Mouse (Mus musculus): ENCODE results near the gene Gm21969. TPM values are rescaled to one million over a fixed set of nuclear protein-coding genes. Genes with fewer than 3 reads are reported as not detected.

The Gm21969 gene
- polyA plus RNA-seq, 1 experiment from 2014 or later = not detected

DNA sequence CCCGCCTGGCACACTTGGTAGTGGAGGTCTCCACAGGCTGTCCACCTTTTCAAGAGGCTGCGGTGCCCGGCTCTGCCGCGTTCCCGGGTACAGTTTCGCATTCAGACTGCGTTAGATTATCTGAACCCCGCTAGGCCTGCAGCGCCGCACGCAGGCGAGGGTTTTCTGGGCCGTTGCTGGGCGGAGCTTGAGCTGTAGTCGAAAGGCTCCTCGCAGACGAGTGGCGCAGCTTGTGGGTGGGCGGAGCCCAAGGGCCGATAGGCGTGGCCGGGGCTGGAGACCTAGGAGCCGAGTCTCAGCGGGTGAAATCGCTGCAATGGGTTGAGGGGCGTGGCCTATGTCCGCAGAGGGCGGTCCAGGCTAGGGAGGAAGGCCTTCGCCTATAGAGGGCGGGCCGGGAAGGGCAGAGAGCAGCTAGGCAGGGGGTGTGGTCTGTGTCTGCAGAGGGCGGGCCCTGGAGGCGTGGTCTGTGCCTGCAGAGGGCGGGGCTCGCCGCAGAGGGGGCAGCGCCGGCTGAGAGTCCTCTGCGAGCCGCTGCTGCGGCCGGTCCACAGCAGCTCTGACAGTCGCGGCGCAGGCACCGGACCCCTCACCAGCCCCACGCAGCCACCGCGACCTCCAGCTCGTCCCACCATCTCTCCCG, 28.7 kb upstream of the Gm21969 start:
- Histone ChIP-seq H3K4me2 (replicated peaks; ENCODE audit: low read depth, low read length) (peak overlapping the region; percentile 97), H3K36me3 (ENCODE audit: insufficient read depth, low read length) (no peaks in the 10 kb centered on the region), H3K27me3 (replicated peaks; ENCODE audit: insufficient read depth, low read length) (no peaks in the 10 kb centered on the region), H3K4me3 (ENCODE audit: low read depth, low read length) (peak overlapping the region; percentile 80), H3K27ac (ENCODE audit: low read length) (peak overlapping the region; percentile 92), H3K9me3 (ENCODE audit: low read length) (no peaks in the 10 kb centered on the region), H3K4me1 (ENCODE audit: insufficient read depth, low read depth, low read length) (peaks cover 15% of the 10 kb centered on the region; the same call in 1 of the 2 replicates), H3K9ac (replicated peaks; ENCODE audit: low read depth) (peak overlapping the region; percentile 82)
- no peak for TF ChIP-seq EP300 (IDR thresholded peaks at IDR 0.05)
- TF ChIP-seq CTCF (IDR thresholded peaks at IDR 0.05) = peak; percentile 77
- 5% methylated on average over 46 of the region's 52 CpGs for WGBS
- ATAC-seq (peak; percentile 97), DNase-seq (ENCODE audit: low spot score) (peak; percentile 100)

DNA sequence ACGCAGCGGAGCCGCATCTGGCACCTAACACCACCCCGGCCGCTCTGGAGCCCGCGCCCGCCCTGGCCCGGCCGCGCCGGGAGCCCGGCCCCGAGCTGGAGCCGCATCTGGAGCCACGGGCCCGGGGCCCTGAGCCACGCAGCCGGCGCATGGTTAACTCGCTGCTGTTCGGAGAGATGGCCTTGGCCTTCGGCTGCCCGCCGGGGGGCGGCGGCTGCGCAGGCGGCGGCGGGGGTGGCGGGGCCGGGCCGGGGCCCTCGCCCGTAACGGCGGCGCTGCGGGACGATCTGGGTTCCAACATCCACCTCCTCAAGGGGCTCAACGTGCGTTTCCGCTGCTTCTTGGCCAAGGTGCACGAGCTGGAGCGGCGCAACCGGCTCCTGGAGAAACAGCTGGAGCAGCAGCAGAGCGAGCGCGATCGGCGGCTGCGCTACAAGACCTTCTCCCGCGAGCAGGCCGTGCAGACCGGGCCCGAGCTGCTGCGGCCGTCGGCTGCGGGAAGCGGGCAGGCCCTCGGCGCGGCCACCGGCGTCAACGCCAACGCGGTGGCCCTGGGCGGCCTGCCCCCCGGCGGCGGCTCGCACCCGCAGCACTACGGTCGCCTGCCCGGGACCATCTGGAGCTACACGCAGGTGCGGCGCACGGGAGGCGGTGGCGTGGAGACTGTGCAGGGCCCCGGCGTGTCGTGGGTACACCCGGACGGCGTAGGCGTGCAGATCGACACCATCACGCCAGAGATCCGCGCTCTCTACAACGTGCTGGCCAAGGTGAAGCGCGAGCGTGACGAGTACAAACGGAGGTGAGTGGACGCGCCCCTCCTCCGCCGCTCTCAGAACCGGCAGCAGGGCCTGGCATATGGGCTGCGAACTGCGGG, 27.9 kb upstream of the Gm21969 start:
- 1% methylated on average over 100 of the region's 111 CpGs for WGBS
- ATAC-seq = peak; percentile 43
- H3K9ac ChIP-seq (replicated peaks; ENCODE audit: low read depth) = peak overlapping the region; percentile 82
- no peaks in the 10 kb centered on the region for H3K36me3 ChIP-seq (ENCODE audit: insufficient read depth, low read length)
- H3K4me2 ChIP-seq (replicated peaks; ENCODE audit: low read depth, low read length) = peak overlapping the region; percentile 97
- H3K4me1 ChIP-seq (ENCODE audit: insufficient read depth, low read depth, low read length) = peaks cover 22% of the 10 kb centered on the region; the same call in 1 of the 2 replicates
- H3K9me3 ChIP-seq (ENCODE audit: low read length) = no peaks in the 10 kb centered on the region
- H3K27me3 ChIP-seq (replicated peaks; ENCODE audit: insufficient read depth, low read length) = no peaks in the 10 kb centered on the region
- DNase-seq (ENCODE audit: low spot score) = peak; percentile 59
- TF ChIP-seq EP300 (IDR thresholded peaks at IDR 0.05) (no peak), CTCF (IDR thresholded peaks at IDR 0.05) (peak; percentile 34)
- peak overlapping the region; percentile 80 for H3K4me3 ChIP-seq (ENCODE audit: low read depth, low read length)
- peak overlapping the region; percentile 92 for H3K27ac ChIP-seq (ENCODE audit: low read length)

GRCm38 (mm10) chr4:139575673-139576003, 27.3 kb upstream of the Gm21969 start:
- H3K36me3 ChIP-seq (ENCODE audit: insufficient read depth, low read length) = no peaks in the 10 kb centered on the region

GRCm38 (mm10) chr4:139576251-139576880, 26.6 kb upstream of the Gm21969 start:
- H3K9me3 ChIP-seq (ENCODE audit: low read length) = no peaks in the 10 kb centered on the region
- peak overlapping the region; percentile 97 for H3K4me2 ChIP-seq (replicated peaks; ENCODE audit: low read depth, low read length)
- WGBS = 41% methylated on average over 14 of the region's 14 CpGs
- H3K9ac ChIP-seq (replicated peaks; ENCODE audit: low read depth) = 0 out of 2 replicates have a peak overlapping the region, but pooled peaks have one; percentile 3
- H3K4me3 ChIP-seq (ENCODE audit: low read depth, low read length) = peak overlapping the region; percentile 80
- DNase-seq (ENCODE audit: low spot score) (no peak), ATAC-seq (no peak)
- H3K27me3 ChIP-seq (replicated peaks; ENCODE audit: insufficient read depth, low read length) = no peaks in the 10 kb centered on the region
- peaks cover 33% of the 10 kb centered on the region for H3K4me1 ChIP-seq (ENCODE audit: insufficient read depth, low read depth, low read length)
- H3K36me3 ChIP-seq (ENCODE audit: insufficient read depth, low read length) = no peaks in the 10 kb centered on the region
- TF ChIP-seq EP300 (IDR thresholded peaks at IDR 0.05) = no peak
- no peak for TF ChIP-seq CTCF (IDR thresholded peaks at IDR 0.05)
- no peak overlapping the region for H3K27ac ChIP-seq (ENCODE audit: low read length)

More at GRCm38 (mm10) chr4:139575673-139576003, 27.3 kb upstream of the Gm21969 start:
- Histone ChIP-seq H3K9me3 (ENCODE audit: low read length) (no peaks in the 10 kb centered on the region), H3K27ac (ENCODE audit: low read length) (peak overlapping the region; percentile 92; the same call in 1 of the 2 replicates), H3K4me1 (ENCODE audit: insufficient read depth, low read depth, low read length) (peaks cover 28% of the 10 kb centered on the region; the same call in 1 of the 2 replicates), H3K4me2 (replicated peaks; ENCODE audit: low read depth, low read length) (peak overlapping the region; percentile 97), H3K27me3 (replicated peaks; ENCODE audit: insufficient read depth, low read length) (no peaks in the 10 kb centered on the region), H3K4me3 (ENCODE audit: low read depth, low read length) (peak overlapping the region; percentile 80), H3K9ac (replicated peaks; ENCODE audit: low read depth) (peak overlapping the region; percentile 82)
- DNase-seq (ENCODE audit: low spot score) (no peak), ATAC-seq (no peak)
- TF ChIP-seq CTCF (IDR thresholded peaks at IDR 0.05) (no peak), EP300 (IDR thresholded peaks at IDR 0.05) (no peak)
- WGBS = 6% methylated on average over 14 of the region's 14 CpGs

- ATAC-seq (no peak), DNase-seq (ENCODE audit: low spot score) (no peak)
- peak overlapping the region; percentile 97; the same call in 1 of the 2 replicates for H3K4me2 ChIP-seq (replicated peaks; ENCODE audit: low read depth, low read length)
- no peaks in the 10 kb centered on the region for H3K36me3 ChIP-seq (ENCODE audit: insufficient read depth, low read length)
- H3K27ac ChIP-seq (ENCODE audit: low read length) = no peak overlapping the region
- peaks cover 39% of the 10 kb centered on the region for H3K4me1 ChIP-seq (ENCODE audit: insufficient read depth, low read depth, low read length)
- H3K27me3 ChIP-seq (replicated peaks; ENCODE audit: insufficient read depth, low read length) = no peaks in the 10 kb centered on the region
- TF ChIP-seq EP300 (IDR thresholded peaks at IDR 0.05) (no peak), CTCF (IDR thresholded peaks at IDR 0.05) (no peak)
- 66% methylated on average over 7 of the region's 7 CpGs for WGBS
- H3K4me3 ChIP-seq (ENCODE audit: low read depth, low read length) = no peak overlapping the region
- no peak overlapping the region for H3K9ac ChIP-seq (replicated peaks; ENCODE audit: low read depth)
- no peaks in the 10 kb centered on the region for H3K9me3 ChIP-seq (ENCODE audit: low read length)
These were observed 26.0 kb upstream of the Gm21969 start for GRCm38 (mm10) chr4:139577006-139577405.

GRCm38 (mm10) chr4:139578389-139578788, 24.6 kb upstream of the Gm21969 start:
- H3K27ac ChIP-seq (ENCODE audit: low read length) = peak overlapping the region; percentile 27; the same call in 1 of the 2 replicates
- H3K4me3 ChIP-seq (ENCODE audit: low read depth, low read length) = no peak overlapping the region
- H3K4me1 ChIP-seq (ENCODE audit: insufficient read depth, low read depth, low read length) = peaks cover 41% of the 10 kb centered on the region
- H3K9me3 ChIP-seq (ENCODE audit: low read length) = no peaks in the 10 kb centered on the region
- TF ChIP-seq CTCF (IDR thresholded peaks at IDR 0.05) (no peak), EP300 (IDR thresholded peaks at IDR 0.05) (no peak)
- 85% methylated on average over 8 of the region's 8 CpGs for WGBS
- H3K4me2 ChIP-seq (replicated peaks; ENCODE audit: low read depth, low read length) = no peak overlapping the region
- no peak for ATAC-seq
- DNase-seq (ENCODE audit: low spot score) = no peak
- no peaks in the 10 kb centered on the region for H3K36me3 ChIP-seq (ENCODE audit: insufficient read depth, low read length)
- H3K27me3 ChIP-seq (replicated peaks; ENCODE audit: insufficient read depth, low read length) = no peaks in the 10 kb centered on the region
- H3K9ac ChIP-seq (replicated peaks; ENCODE audit: low read depth) = no peak overlapping the region

Measured in lung, postnatal 0 days (tissue).